Mouse (Mus musculus) stomach, postnatal 0 days (tissue): ENCODE measurements at regions not wholly inside any gene's neighbourhood (a gene's known extent, or its start where the extent isn't known, plus 50 kb on each side); places are given as distances from the start of the nearest gene placed in this dataset.

ENCODE experiments used
- CTCF ChIP-seq: IDR thresholded peaks from 2 replicates; pipeline ENCODE4 v1.5.1; 2016; ENCODE audit warnings: antibody characterized with exemption, low read depth, mild to moderate bottlenecking, moderate library complexity
- EP300 ChIP-seq: optimal IDR thresholded peaks from 2 replicates; pipeline ENCODE3; 2016; ENCODE audit warnings: antibody characterized with exemption

- no peak for TF ChIP-seq CTCF
- no peak for TF ChIP-seq EP300
Measured at GRCm38 (mm10) chr8:87197867-87198536, 274.4 kb downstream of the Cbln1 start.
